Mouse (Mus musculus) kidney, adult 2 months (tissue): ENCODE measurements around the gene Vav3.

ENCODE experiments used
- CTCF ChIP-seq: fragments of 200-500 bp; conservative IDR thresholded peaks from 2 replicates; pipeline ENCODE4 v1.5.1; 2011; ENCODE audit warnings: low read depth, mild to moderate bottlenecking, control low read depth, low read length, moderate library complexity, mixed read lengths; ENCODE audit not compliant: insufficient read depth, insufficient read length
- POLR2A ChIP-seq: fragments of 200-500 bp; IDR thresholded peaks from one replicate; pipeline ENCODE4 v1.6.1; 2011; ENCODE audit warnings: low read depth, low read length, control low read depth

DNA sequence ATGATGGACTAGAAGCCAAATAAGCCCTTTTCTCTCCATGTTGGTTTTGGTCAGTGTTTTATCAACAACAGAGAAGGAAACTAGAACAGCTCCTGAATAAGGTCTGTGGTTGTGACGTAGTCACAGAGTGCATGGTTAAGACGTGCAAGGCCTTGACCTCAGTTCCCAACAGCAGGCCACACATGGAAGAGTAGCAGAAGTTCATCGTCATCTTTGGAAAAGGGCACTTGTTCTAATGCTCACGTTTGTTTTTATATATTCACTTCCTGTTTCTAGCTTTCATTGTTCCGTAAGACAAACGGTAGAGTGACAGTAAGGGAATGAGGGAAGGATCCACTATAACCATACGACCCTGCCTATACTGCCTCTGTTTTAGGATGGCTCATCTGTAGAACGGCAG lies 124.1 kb downstream of the Vav3 start:
- TF ChIP-seq POLR2A (no peak), CTCF (no peak)
